Mouse (Mus musculus) urinary bladder, adult 18-20 months (tissue): ENCODE measurements at regions not wholly inside any gene's neighbourhood (a gene's known extent, or its start where the extent isn't known, plus 50 kb on each side); places are given as distances from the start of the nearest gene placed in this dataset.

ENCODE experiments used
- DNase-seq, 2 experiments: peaks; one replicate each; pipeline ENCODE4 v3.0.0; 2022; ENCODE audit warnings: low spot score in 2 of 2, mixed read lengths in 2 of 2

GRCm38 (mm10) chr13:42358588-42358987 is 57.3 kb downstream of the Edn1 start:
- DNase-seq, result no peak

- DNase-seq, result no peak
These were observed 66.6 kb downstream of the Edn1 start for GRCm38 (mm10) chr13:42367655-42368554.

GRCm38 (mm10) chr13:42369826-42370225 is 68.5 kb downstream of the Edn1 start:
- no peak for DNase-seq

GRCm38 (mm10) chr13:42372201-42372600 is 70.9 kb downstream of the Edn1 start:
- DNase-seq, result no peak

GRCm38 (mm10) chr13:42374181-42374596 is 72.9 kb downstream of the Edn1 start:
- DNase-seq, result no peak

GRCm38 (mm10) chr13:42379675-42380074 is 78.4 kb downstream of the Edn1 start:
- no peak for DNase-seq

- DNase-seq, result no peak
These were observed 81.8 kb downstream of the Edn1 start for GRCm38 (mm10) chr13:42383099-42383498.

GRCm38 (mm10) chr13:42390389-42390788 is 89.1 kb downstream of the Edn1 start:
- DNase-seq, result no peak

GRCm38 (mm10) chr13:42391330-42392005 is 90.2 kb downstream of the Edn1 start:
- DNase-seq, result no peak

GRCm38 (mm10) chr13:42392701-42393100 is 91.4 kb downstream of the Edn1 start:
- no peak for DNase-seq

- DNase-seq, result no peak
These were observed 93.3 kb downstream of the Edn1 start for GRCm38 (mm10) chr13:42394572-42394971.

- DNase-seq, result no peak
These were observed 100.2 kb downstream of the Edn1 start for GRCm38 (mm10) chr13:42401513-42401912.

GRCm38 (mm10) chr13:42403231-42404020 is 102.2 kb downstream of the Edn1 start:
- DNase-seq, result peak in 1 of 2 experiments; percentile 10

GRCm38 (mm10) chr13:42412652-42413282 is 111.5 kb downstream of the Edn1 start:
- DNase-seq, result no peak

- DNase-seq, result no peak
These were observed 145.6 kb downstream of the Edn1 start for GRCm38 (mm10) chr13:42446921-42447320.

GRCm38 (mm10) chr13:42453665-42454064 is 152.4 kb downstream of the Edn1 start:
- DNase-seq, result no peak

- no peak for DNase-seq
These were observed 158.6 kb downstream of the Edn1 start for GRCm38 (mm10) chr13:42459892-42460291.

- no peak for DNase-seq
These were observed 177.5 kb downstream of the Edn1 start for GRCm38 (mm10) chr13:42478825-42479224.

GRCm38 (mm10) chr13:42490956-42491680 is 189.3 kb upstream of the Phactr1 start:
- no peak for DNase-seq

- DNase-seq, result no peak
These were observed 186.1 kb upstream of the Phactr1 start for GRCm38 (mm10) chr13:42494371-42494770.

- DNase-seq, result peak in 1 of 2 experiments; percentile 11
These were observed 182.1 kb upstream of the Phactr1 start for GRCm38 (mm10) chr13:42498351-42498750.
